Mouse (Mus musculus) forebrain, embryonic 12.5 days (tissue): ENCODE data around the gene Mas1. TPM values are rescaled to one million over a fixed set of nuclear protein-coding genes. Genes with fewer than 3 reads are reported as not detected.

Experiments used
- microRNA-seq: library from miRNA; unstranded; fragments of <30 nt; microRNA quantifications from one replicate; pipeline ENCODE4, GENCODE M21; 2017
- polyA plus RNA-seq: library from polyadenylated mRNA; unstranded; fragments of >200 nt; fragmentation: Nextera tagmentation; extraction: Ambion mirVana; gene quantifications from 2 replicates; pipeline ENCODE4 v1.2.1, GENCODE M21; 2016

Gene Mas1
- polyA plus RNA-seq, 1 experiment from 2014 or later = 0.38 TPM

Small RNA genes within 50 kb of the gene (microRNA-seq; reads per million reads assigned to microRNA genes)
- not detected for gene Gm24085

Other genes with a start within 250 kb of the Mas1 start
- 0.10 TPM in 1 of 2 replicates, not detected in the other for gene Slc22a1, start 192.3 kb downstream of the Mas1 start, polyA plus RNA-seq
- gene Igf2r, start 98.5 kb downstream of the Mas1 start, polyA plus RNA-seq = 22.7 TPM in 2 replicates
- not detected in 2 replicates for gene Mrgprh, start 7.9 kb upstream of the Mas1 start, polyA plus RNA-seq
- 1.3 and 2.5 TPM in 2 replicates for gene Pnldc1, start 42.1 kb upstream of the Mas1 start, polyA plus RNA-seq
- gene Tcp1, start 47.6 kb upstream of the Mas1 start, polyA plus RNA-seq = 512 and 524 TPM in 2 replicates
- 166 and 177 TPM in 2 replicates for gene Mrpl18, start 48.2 kb upstream of the Mas1 start, polyA plus RNA-seq
- 1.5 and 1.6 TPM in 2 replicates for gene Acat3, start 72.5 kb upstream of the Mas1 start, polyA plus RNA-seq
- gene Acat2, start 92.6 kb upstream of the Mas1 start, polyA plus RNA-seq = 370 and 386 TPM in 2 replicates
- gene Wtap, start 126.0 kb upstream of the Mas1 start, polyA plus RNA-seq = 87.7 and 111 TPM in 2 replicates
- 105 and 109 TPM in 2 replicates for gene Sod2, start 138.7 kb upstream of the Mas1 start, polyA plus RNA-seq
- not detected in 2 replicates for gene Gpr31b, start 184.2 kb upstream of the Mas1 start, polyA plus RNA-seq
- gene Tcp10b, start 193.0 kb upstream of the Mas1 start, polyA plus RNA-seq = 0.15 and 0.41 TPM in 2 replicates